Mouse (Mus musculus): ENCODE measurements around the gene Nlrp1b. TPM values are rescaled to one million over a fixed set of nuclear protein-coding genes. Genes with fewer than 3 reads are reported as not detected.

Nlrp1b gene
- total and polyA plus RNA-seq, 2 experiments from 2014 or later, result 0.04 to 0.19 TPM

GRCm38 (mm10) chr11:71199349-71199748 is 31.2 kb downstream of the Nlrp1b start:
- DNase-seq (ENCODE audit: low spot score) (no peak), ATAC-seq (ENCODE audit: insufficient read depth, low read depth) (no peak)
- Histone ChIP-seq H3K9me3 (replicated peaks; ENCODE audit: control insufficient read depth, low read length) (no peaks in the 10 kb centered on the region), H3K27me3 (ENCODE audit: control insufficient read depth, insufficient read depth, low read length) (no peaks in the 10 kb centered on the region), H3K9ac (replicated peaks; ENCODE audit: low read depth, low read length) (no peak overlapping the region), H3K36me3 (replicated peaks; ENCODE audit: control insufficient read depth, insufficient read depth, low read length) (no peaks in the 10 kb centered on the region), H3K27ac (ENCODE audit: low read depth) (no peak overlapping the region), H3K4me2 (ENCODE audit: low read depth, low read length) (no peak overlapping the region), H3K4me1 (ENCODE audit: control insufficient read depth, insufficient read depth) (no peaks in the 10 kb centered on the region), H3K4me3 (ENCODE audit: low read depth, low read length) (no peak overlapping the region)
- TF ChIP-seq EP300 (IDR thresholded peaks at IDR 0.05; ENCODE audit: low read depth) (no peak), CTCF (IDR thresholded peaks at IDR 0.05; ENCODE audit: low read depth) (no peak)
- WGBS, result 76% methylated on average over 2 of the region's 2 CpGs

GRCm38 (mm10) chr11:71169633-71170032 is 60.9 kb downstream of the Nlrp1b start:
- Histone ChIP-seq H3K9me3 (replicated peaks; ENCODE audit: control insufficient read depth, low read length) (no peaks in the 10 kb centered on the region), H3K27ac (ENCODE audit: low read depth) (no peak overlapping the region), H3K27me3 (ENCODE audit: control insufficient read depth, insufficient read depth, low read length) (no peaks in the 10 kb centered on the region), H3K4me1 (ENCODE audit: control insufficient read depth, insufficient read depth) (no peaks in the 10 kb centered on the region), H3K4me2 (ENCODE audit: low read depth, low read length) (no peak overlapping the region), H3K36me3 (replicated peaks; ENCODE audit: control insufficient read depth, insufficient read depth, low read length) (no peaks in the 10 kb centered on the region), H3K4me3 (ENCODE audit: low read depth, low read length) (no peak overlapping the region), H3K9ac (replicated peaks; ENCODE audit: low read depth, low read length) (no peak overlapping the region)
- DNase-seq (ENCODE audit: low spot score) (no peak), ATAC-seq (ENCODE audit: insufficient read depth, low read depth) (no peak)
- WGBS, result 64% methylated on average over 1 of the region's 1 CpGs
- TF ChIP-seq EP300 (IDR thresholded peaks at IDR 0.05; ENCODE audit: low read depth) (no peak), CTCF (IDR thresholded peaks at IDR 0.05; ENCODE audit: low read depth) (no peak)

GRCm38 (mm10) chr11:71164139-71164538 is 66.4 kb downstream of the Nlrp1b start:
- Histone ChIP-seq H3K4me2 (ENCODE audit: low read depth, low read length) (no peak overlapping the region), H3K4me3 (ENCODE audit: low read depth, low read length) (no peak overlapping the region), H3K36me3 (replicated peaks; ENCODE audit: control insufficient read depth, insufficient read depth, low read length) (no peaks in the 10 kb centered on the region), H3K9me3 (replicated peaks; ENCODE audit: control insufficient read depth, low read length) (no peaks in the 10 kb centered on the region), H3K9ac (replicated peaks; ENCODE audit: low read depth, low read length) (no peak overlapping the region), H3K4me1 (ENCODE audit: control insufficient read depth, insufficient read depth) (no peaks in the 10 kb centered on the region), H3K27ac (ENCODE audit: low read depth) (no peak overlapping the region), H3K27me3 (ENCODE audit: control insufficient read depth, insufficient read depth, low read length) (no peaks in the 10 kb centered on the region)
- 58% methylated on average over 1 of the region's 1 CpGs for WGBS
- DNase-seq (ENCODE audit: low spot score), result no peak
- no peak for ATAC-seq (ENCODE audit: insufficient read depth, low read depth)
- TF ChIP-seq EP300 (IDR thresholded peaks at IDR 0.05; ENCODE audit: low read depth), result no peak
- no peak for TF ChIP-seq CTCF (IDR thresholded peaks at IDR 0.05; ENCODE audit: low read depth)

GRCm38 (mm10) chr11:71159439-71160136 is 70.9 kb downstream of the Nlrp1b start:
- Histone ChIP-seq H3K27ac (ENCODE audit: low read depth) (no peak overlapping the region), H3K9ac (replicated peaks; ENCODE audit: low read depth, low read length) (no peak overlapping the region), H3K4me3 (ENCODE audit: low read depth, low read length) (no peak overlapping the region), H3K4me2 (ENCODE audit: low read depth, low read length) (no peak overlapping the region), H3K4me1 (ENCODE audit: control insufficient read depth, insufficient read depth) (no peaks in the 10 kb centered on the region), H3K36me3 (replicated peaks; ENCODE audit: control insufficient read depth, insufficient read depth, low read length) (no peaks in the 10 kb centered on the region), H3K9me3 (replicated peaks; ENCODE audit: control insufficient read depth, low read length) (no peaks in the 10 kb centered on the region), H3K27me3 (ENCODE audit: control insufficient read depth, insufficient read depth, low read length) (no peaks in the 10 kb centered on the region)
- TF ChIP-seq CTCF (IDR thresholded peaks at IDR 0.05; ENCODE audit: low read depth) (no peak), EP300 (IDR thresholded peaks at IDR 0.05; ENCODE audit: low read depth) (no peak)
- 52% methylated on average over 3 of the region's 3 CpGs for WGBS
- ATAC-seq (ENCODE audit: insufficient read depth, low read depth) (no peak), DNase-seq (ENCODE audit: low spot score) (no peak)

GRCm38 (mm10) chr11:71155272-71155671 is 75.3 kb downstream of the Nlrp1b start:
- 71% methylated on average over 1 of the region's 1 CpGs for WGBS
- ATAC-seq (ENCODE audit: insufficient read depth, low read depth) (no peak), DNase-seq (ENCODE audit: low spot score) (no peak)
- Histone ChIP-seq H3K4me1 (ENCODE audit: control insufficient read depth, insufficient read depth) (no peaks in the 10 kb centered on the region), H3K9me3 (replicated peaks; ENCODE audit: control insufficient read depth, low read length) (no peaks in the 10 kb centered on the region), H3K4me2 (ENCODE audit: low read depth, low read length) (no peak overlapping the region), H3K9ac (replicated peaks; ENCODE audit: low read depth, low read length) (no peak overlapping the region), H3K27ac (ENCODE audit: low read depth) (no peak overlapping the region), H3K36me3 (replicated peaks; ENCODE audit: control insufficient read depth, insufficient read depth, low read length) (no peaks in the 10 kb centered on the region), H3K4me3 (ENCODE audit: low read depth, low read length) (no peak overlapping the region), H3K27me3 (ENCODE audit: control insufficient read depth, insufficient read depth, low read length) (no peaks in the 10 kb centered on the region)
- TF ChIP-seq EP300 (IDR thresholded peaks at IDR 0.05; ENCODE audit: low read depth), result no peak
- no peak for TF ChIP-seq CTCF (IDR thresholded peaks at IDR 0.05; ENCODE audit: low read depth)

GRCm38 (mm10) chr11:71144661-71145060 is 85.9 kb downstream of the Nlrp1b start, which contains the start of gene Nlrp1a:
TSS of gene Nlrp1a (minus strand) at chr11:71144704.
- Histone ChIP-seq H3K27me3 (ENCODE audit: control insufficient read depth, insufficient read depth, low read length) (no peaks in the 10 kb centered on the region), H3K9me3 (replicated peaks; ENCODE audit: control insufficient read depth, low read length) (no peaks in the 10 kb centered on the region), H3K36me3 (replicated peaks; ENCODE audit: control insufficient read depth, insufficient read depth, low read length) (no peaks in the 10 kb centered on the region), H3K9ac (replicated peaks; ENCODE audit: low read depth, low read length) (no peak within 1 kb of the TSS), H3K4me1 (ENCODE audit: control insufficient read depth, insufficient read depth) (no peaks in the 10 kb centered on the region), H3K4me2 (ENCODE audit: low read depth, low read length) (no peak within 1 kb of the TSS), H3K27ac (ENCODE audit: low read depth) (no peak within 1 kb of the TSS), H3K4me3 (ENCODE audit: low read depth, low read length) (no peak within 1 kb of the TSS)
- TF ChIP-seq CTCF (IDR thresholded peaks at IDR 0.05; ENCODE audit: low read depth), result no peak
- no peak for TF ChIP-seq EP300 (IDR thresholded peaks at IDR 0.05; ENCODE audit: low read depth)
- DNase-seq (ENCODE audit: low spot score) (no peak), ATAC-seq (ENCODE audit: insufficient read depth, low read depth) (no peak)
- WGBS, result 47% methylated on average over 3 of the region's 3 CpGs

Data from heart, postnatal 0 days (tissue).